Mouse (Mus musculus): ENCODE data around the gene Nbeal1.

- TF ChIP-seq CTCF (IDR thresholded peaks at IDR 0.05; ENCODE audit: insufficient read depth, low read depth, low read length) (no peak), POLR2A (IDR thresholded peaks at IDR 0.05; ENCODE audit: insufficient read depth, low read depth, low read length) (no peak)
These were observed 87.7 kb downstream of the Nbeal1 start for GRCm38 (mm10) chr1:60268113-60268512.

Measured in olfactory bulb, adult 2 months (tissue).